Mouse (Mus musculus) ovary, postnatal 36 days (tissue): Measurements from ENCODE around the gene Dnajc6.

Source experiments
- DNase-seq: peaks from one replicate; pipeline ENCODE4 v3.0.0; 2022; ENCODE audit warnings: low spot score, mixed read lengths

The Dnajc6 gene

GRCm38 (mm10) chr4:101569076-101569475 lies 72.6 kb downstream of the Dnajc6 start:
- DNase-seq: no peak

DNA sequence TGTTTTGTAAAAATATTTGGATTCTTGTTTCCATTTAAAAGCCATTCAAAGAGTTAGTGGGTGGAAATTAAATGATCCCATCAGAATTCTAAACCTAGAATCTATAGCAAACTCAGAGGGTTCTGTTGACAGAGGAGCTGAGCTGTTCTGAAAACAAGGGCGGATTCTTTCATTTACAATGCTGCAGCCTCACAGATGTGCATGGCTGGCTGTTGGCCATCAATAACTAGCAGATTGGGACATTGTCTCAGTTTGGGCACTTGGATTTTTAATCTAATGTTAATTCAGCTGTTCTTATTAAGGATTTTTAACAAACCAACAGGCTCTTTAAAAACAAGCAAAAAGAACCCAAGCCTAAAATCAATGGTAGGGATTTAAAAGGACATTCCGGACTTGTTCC lies 75.7 kb downstream of the Dnajc6 start:
- DNase-seq: no peak

GRCm38 (mm10) chr4:101575307-101575706 lies 78.9 kb downstream of the Dnajc6 start:
- no peak for DNase-seq

DNA sequence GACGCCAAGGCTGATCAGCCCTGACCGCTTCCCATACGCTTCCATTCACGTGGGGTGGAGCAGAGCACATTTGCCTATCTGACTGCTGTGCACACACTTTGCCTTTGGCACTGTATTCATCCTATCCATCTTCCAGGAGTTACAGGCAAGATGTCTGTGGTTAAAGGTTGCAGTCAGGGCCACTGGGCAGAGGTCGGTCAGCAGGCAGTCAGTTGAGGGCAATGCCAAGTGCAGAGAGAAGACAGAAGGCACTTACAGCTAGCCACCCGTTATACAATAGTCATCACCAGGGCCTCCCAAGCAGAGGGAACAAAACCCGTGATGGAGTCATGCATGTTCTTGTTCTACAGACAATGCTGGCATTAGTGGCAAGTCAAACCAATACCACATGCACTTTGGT lies 82.3 kb downstream of the Dnajc6 start:
- DNase-seq: no peak

GRCm38 (mm10) chr4:101579517-101579916 lies 83.1 kb downstream of the Dnajc6 start:
- DNase-seq: no peak

GRCm38 (mm10) chr4:101581156-101581555 lies 84.7 kb downstream of the Dnajc6 start:
- no peak for DNase-seq

- no peak for DNase-seq
Measured at GRCm38 (mm10) chr4:101582882-101583281, 86.4 kb downstream of the Dnajc6 start.

GRCm38 (mm10) chr4:101584524-101585454 lies 88.3 kb downstream of the Dnajc6 start:
- DNase-seq: no peak

DNA sequence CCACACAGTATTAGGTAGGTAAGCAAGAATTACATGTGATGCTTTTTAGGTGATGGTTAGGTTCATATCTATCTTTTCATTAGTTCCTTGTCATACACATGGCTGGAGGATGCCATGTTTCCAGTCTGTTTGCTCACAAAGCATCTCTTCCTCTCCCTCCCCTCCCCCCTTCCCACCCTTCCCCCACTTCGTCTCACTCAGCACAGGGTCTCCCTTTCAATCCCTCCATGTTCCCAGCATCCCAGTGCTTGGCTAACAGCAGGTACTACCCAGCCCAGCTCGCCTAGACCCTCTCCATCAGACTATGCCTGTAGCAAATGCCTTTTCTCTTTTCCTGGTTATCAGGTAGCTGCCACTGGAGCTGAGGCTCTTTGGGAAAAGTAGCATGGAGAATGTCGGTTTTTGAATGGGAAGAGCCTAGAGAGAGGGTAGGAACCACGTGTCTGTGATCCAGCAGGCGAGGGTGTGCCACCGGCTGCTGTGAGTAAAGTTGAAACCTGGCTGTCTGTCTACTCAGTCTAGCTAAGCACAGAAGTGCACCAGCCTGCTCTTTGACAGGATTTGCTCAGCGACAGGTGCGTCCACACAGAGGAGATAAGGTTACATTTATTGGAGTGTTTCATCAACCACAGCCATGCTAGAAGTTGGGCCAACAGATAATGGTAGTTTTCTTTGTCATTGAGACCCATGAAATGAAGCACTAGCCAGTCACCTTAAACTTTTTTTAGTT lies 89.2 kb downstream of the Dnajc6 start:
- no peak for DNase-seq

GRCm38 (mm10) chr4:101588932-101589331 lies 92.5 kb downstream of the Dnajc6 start:
- no peak for DNase-seq

GRCm38 (mm10) chr4:101589771-101590170 lies 93.3 kb downstream of the Dnajc6 start:
- no peak for DNase-seq

DNA sequence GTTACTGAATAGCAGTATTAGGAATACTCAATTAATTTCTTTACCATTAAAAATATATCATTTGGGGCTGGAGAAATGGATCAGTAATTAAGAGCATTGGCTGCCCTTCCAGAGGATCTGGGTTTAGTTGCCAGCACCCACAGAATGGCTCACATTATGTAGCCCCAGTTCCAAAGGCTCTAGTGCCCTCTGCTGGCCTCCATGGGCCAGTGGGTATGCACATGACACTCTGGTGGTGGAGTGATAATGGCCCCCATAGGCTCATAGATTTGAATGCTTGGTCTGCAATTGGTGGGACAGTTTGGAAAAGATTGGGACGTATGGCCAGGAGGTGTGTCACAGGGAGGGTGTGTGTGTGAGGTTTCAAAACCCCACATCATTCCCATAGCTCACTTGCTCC lies 95.0 kb downstream of the Dnajc6 start:
- no peak for DNase-seq

GRCm38 (mm10) chr4:101592466-101592865 lies 96.0 kb downstream of the Dnajc6 start:
- no peak for DNase-seq

DNA sequence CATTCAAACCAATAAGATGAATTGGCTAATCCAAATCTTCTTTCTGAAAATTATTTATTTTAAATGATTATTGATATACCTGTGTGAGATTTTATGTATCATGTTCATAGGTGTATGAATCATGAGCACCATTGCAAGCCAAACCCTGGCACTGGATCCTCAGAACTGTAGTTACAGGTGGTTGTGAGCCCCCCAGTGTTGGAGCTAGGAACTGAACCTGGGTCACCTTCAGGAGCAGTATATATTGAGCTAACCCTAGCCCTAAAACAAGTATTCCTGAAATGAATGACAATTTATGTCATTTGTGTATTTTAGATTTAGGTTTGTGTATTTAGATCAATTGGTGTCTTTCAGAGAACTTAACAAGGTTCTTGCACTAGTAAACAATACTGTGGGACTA lies 105.3 kb downstream of the Dnajc6 start:
- DNase-seq: no peak

- DNase-seq: no peak
Measured at GRCm38 (mm10) chr4:101603635-101604034, 107.2 kb downstream of the Dnajc6 start.

DNA sequence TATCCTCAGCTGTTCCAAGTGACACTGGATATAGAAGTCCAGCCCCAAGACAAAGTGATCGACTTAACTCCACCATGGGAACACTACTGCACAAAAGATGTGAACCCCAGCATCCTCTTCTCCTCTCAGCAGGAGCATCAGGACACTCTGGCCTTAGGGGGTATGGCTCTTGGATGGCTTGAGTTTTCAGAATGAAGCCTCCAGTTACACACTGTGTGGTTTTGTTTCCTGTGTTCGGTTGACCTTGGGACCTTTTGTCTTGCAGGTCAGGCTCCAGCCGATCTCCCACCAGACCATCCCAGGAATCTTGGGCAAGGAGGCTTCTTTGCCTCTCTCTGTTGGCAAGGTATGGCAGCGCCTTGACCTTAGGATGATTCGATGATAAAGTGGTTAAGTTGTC lies 120.1 kb downstream of the Dnajc6 start:
- no peak for DNase-seq

- DNase-seq: no peak
Measured at GRCm38 (mm10) chr4:101617742-101618141, 121.3 kb downstream of the Dnajc6 start.

DNA sequence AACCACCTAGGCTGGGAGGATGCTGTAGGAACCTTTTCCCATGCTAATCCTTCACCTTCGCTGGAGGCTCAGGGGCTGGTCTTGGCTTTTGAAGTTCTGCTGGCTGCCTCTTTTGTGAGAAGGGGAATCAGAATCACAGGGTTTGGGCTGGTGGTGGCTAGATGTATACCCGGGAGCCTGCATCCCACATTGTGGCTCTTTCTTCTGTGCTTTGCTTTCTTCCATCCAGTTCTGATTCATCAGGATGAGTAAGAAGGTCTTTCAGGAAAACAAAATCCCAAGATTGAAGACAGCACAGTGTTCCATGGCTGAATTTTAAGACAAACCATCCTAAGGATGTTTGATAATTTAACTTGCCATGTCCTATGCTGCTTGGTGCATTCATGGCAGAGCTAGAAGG lies 123.8 kb downstream of the Dnajc6 start:
- no peak for DNase-seq

- no peak for DNase-seq
Measured at GRCm38 (mm10) chr4:101621241-101621640, 124.8 kb downstream of the Dnajc6 start.

GRCm38 (mm10) chr4:101625278-101625677 lies 128.8 kb downstream of the Dnajc6 start:
- no peak for DNase-seq

DNA sequence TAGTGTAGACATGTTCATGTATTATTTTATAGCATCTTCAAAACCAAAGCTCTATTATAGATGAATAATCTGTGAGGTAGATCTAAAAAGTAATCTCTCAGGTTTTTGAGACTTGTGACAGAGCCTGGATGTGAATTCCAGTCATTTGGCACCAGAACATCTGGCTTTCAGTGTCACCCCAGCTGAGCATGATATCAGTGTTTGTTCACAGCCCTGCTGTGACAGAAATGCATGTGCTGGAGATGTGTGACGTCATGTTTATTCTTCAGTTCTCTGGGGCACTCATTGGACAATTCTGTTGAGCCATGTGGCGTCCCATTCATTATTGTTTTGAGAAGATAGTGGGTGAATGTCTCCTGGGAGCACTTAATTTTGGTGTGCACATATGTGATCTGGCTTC lies 139.1 kb downstream of the Dnajc6 start:
- no peak for DNase-seq

- DNase-seq: no peak
Measured at GRCm38 (mm10) chr4:101637472-101637871, 141.0 kb downstream of the Dnajc6 start.

GRCm38 (mm10) chr4:101640631-101641030 lies 144.2 kb downstream of the Dnajc6 start:
- DNase-seq: no peak
